Mouse (Mus musculus): Measurements from ENCODE around the gene Maob.

Gene Maob

DNA sequence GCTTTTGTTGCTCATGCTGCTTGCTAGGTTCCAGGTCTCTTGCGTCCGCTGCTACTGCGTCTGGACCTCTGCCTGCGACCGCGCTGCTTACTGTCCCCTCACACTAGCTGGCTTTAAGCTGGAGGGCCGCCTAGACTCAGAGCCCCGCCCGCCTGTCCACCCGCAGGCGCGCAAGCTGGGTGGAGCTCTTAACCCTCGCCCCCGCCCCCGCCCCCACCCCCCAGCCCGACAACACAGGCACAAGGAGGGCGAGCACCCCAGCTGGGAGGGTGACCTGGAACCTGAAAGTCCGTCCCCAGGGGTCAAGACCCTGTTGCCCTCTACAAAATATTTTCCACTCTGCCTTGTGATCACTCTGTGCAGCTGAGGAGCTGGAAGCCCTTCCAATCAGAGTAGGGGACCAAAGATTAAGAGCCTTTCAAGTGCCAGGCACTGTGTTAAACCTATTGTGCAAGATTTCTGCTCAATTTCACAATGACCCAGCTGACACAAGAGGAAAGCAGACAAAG, at the start of gene Maob:
TSS of gene Maob (minus strand) at position 106 of the 509 bp plus-strand sequence.
- no peak for ATAC-seq (ENCODE audit: low TSS enrichment)

DNA sequence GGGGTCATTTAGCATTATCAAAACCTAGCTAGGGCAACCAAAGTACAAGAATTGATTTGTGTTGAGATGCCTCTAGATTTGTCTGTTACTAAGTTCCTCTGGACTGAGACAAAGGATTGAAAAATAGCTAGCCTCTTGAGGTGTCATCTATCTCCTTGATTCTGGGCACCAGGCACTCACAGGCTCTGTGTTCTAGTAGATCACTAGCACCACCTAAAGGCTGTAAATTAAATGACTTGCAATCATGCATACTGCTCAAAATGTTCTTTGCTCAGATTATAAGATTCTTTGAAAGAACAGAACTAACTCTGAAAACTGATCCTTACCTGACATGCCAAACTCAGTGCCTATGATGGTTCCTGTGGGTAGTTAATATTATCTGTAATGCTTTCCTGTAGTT, 43.1 kb upstream of the Maob start:
- peak; percentile 62; the same call in 1 of the 2 replicates for ATAC-seq (ENCODE audit: low TSS enrichment)

DNA sequence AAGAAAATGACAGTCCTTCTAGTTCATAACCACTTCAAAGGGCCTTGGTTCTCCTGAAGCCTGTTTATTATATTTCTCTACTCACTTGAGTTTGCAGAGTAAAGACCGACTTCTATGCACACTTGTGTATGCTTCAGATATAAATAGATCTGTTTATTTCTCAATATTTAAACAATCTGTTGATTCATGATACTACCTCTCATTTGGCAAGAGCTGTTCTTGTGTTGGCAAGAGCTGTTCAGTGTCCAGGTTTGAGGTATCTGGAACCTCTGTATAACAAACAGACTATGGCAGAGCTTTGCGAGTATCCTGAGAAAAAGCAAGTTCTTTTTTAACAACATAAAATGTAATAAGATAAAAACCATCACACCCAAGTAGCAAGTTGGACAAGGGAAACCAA, 28.9 kb upstream of the Maob start:
- ATAC-seq (ENCODE audit: low TSS enrichment) = no peak

DNA sequence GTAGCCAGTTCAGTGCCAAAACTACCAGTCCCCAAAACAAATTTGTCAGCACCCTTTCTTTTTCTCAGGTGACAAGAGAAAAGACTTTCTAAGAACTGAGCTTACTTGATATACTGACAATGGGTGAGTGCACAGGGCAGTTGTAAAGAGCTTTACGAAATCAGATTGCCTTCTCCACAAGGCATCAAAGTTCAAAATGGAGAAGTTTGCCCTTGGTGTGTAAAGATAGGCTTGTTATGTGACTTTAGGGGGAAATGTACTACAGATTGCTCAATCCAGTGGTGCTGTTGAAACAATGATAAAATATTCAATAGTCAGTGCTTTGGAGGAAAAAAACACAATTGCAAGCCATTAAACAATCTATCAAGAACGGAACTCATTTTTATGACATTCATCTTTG, 24.3 kb upstream of the Maob start:
- no peak for ATAC-seq (ENCODE audit: low TSS enrichment)

DNA sequence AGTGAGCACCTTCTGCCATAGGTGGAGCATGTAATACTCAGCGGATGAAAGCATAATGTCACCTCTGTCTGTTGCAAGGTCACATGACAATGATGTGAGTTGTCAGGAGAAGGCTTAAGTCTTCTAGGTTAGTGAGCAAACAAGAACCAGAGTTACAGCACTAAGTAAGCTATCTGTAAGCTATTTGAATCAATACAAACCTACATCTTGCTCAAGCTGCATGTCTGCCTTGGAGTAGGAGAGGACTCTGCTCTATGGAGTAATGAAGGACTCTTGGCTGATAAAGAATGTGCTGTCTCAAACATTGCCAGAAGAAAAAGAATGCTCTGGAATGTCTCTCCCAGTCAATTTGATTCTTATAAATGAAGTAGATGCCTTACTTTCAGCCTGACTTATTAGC, 20.1 kb upstream of the Maob start:
- ATAC-seq (ENCODE audit: low TSS enrichment) = no peak

DNA sequence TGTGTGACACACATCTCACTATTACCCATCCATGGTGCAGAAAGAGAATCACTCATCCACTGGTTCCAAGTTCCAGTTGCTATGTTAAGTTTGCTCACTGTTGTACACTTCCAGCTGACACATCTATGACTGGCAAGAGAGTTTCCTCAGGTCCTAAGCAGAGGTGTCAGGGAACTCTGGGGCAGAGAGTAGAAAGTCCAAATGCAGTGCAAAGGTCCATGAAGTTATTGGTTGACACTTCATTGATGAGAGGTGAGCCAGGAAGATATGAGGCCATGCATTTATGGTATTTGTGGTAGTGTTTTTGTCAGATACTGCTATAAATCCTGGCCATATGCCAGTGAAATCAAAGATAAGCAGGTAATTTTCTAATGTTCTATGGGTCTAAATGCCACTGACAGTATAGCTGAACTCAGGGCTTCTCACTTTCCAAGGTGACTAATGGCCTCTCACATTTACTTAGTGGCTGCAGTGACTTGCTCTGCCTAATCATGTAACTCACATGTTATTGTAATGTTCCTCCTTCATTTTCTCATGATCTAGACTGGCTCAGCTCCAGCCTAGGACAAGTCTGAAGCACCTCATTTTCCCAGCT, 19.4 kb upstream of the Maob start:
- no peak for ATAC-seq (ENCODE audit: low TSS enrichment)

DNA sequence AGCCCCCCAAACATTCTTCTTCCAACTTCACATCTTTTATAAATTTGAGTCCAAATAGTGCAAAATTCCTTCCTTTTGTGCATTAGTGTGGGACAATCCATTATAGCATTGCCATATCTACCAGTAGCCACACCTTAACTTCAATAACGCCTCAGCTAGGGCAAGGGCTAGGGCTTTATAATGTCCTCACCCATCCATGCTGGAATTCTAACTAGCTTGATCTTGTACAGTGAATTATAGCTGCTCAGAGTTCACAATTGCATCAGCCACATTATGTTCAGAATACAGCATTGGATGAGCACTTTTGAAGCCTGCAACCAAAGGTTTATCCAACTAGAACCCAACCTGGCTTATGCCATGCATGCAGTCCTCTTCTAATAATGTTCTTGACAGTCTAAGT, 8.9 kb upstream of the Maob start:
- ATAC-seq (ENCODE audit: low TSS enrichment) = no peak

DNA sequence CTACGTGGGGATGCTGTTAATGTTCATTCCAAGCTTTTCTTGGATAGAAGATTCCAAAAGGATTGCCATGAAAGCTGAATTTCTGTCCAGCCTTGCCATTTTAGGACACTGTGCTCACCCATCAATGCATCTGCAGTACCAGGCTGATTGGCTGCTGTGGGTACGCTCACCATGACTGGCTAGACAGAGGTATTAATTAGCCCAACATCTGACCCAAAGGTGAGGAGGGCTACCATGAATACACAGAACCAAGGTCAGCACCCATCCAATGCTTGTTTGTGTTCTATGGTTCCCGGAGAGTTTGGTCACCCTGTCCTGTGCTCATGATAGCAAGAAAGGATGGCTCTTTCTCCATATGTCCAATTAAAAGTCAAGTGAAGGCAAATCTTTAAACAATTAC, 1.2 kb downstream of the Maob start:
- ATAC-seq (ENCODE audit: low TSS enrichment) = no peak

DNA sequence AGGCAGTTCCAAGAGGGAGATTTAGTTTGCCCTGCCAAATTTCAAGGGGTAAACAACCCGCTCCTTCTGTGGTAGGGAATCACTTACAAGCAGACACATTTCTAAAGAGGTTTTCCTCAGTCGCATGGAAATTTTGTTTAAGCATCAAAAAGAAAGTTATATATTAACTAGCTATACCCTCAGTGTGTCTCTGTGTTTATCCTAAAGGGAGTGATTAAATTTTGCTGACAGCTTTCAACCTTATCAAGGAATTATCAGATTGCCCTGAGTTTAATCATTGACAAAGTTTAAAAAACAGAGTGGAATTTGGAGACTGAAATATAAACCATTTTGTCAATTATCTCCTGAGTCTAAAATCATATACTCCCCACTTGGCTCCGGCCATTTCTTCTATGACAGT, 5.1 kb downstream of the Maob start:
- ATAC-seq (ENCODE audit: low TSS enrichment) = no peak

DNA sequence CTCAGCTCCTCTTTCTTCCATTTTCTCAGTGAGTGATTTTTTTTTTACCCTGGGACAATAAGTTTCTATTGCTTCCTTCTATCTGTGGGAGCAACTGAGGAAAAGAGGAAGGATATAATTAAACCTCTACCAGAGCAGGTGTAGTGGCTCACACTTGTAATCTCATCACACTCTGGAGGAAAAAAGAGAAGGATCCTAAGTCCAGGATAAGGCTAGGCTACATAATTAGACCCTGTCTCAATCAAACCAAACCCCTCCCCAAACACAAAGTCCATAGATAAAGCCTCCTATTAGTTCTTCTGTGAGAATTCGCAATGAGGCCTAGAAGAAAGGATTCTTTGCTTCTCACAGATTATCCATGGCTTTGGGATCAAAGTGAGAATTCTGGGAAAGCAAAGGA, 49.7 kb downstream of the Maob start:
- no peak for ATAC-seq (ENCODE audit: low TSS enrichment)

DNA sequence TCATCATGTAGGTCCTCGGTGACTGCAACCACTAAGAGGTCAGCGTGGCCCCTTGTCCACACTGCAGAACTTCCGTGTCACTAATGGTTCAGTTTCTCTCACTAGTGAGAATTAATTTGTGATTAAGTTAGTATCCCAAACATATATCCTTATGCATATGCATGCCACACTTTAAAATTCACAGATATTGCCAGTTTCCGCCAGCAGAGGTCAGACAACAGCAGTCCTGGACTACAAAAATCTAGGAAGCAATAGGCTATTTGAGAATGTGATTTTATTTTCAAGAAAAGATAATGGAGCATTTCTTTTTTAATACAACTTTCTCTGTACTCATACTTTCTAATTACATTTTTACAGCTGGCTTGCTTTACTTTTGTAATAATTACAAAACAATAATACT, 51.0 kb downstream of the Maob start:
- no peak; the same call in 1 of the 2 replicates for ATAC-seq (ENCODE audit: low TSS enrichment)

DNA sequence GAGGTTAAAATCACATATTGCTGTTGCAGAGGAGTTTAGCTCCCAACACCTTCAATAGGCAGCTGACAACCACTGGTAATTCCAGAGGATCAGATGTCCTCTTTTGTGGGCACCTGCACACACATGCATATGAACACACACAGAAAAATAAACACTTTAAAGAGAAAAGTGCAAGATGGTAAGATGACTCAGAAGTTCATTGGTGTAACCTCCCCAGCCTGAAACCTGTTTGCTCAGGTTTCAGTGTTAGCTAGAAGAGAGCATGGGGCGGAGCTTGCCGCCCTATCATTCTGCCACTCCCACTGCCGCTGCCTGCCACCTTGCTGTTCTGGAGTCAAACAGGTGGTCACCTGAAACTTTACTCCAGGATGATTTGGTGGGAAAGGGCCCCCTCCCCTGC, 55.7 kb downstream of the Maob start:
- no peak for ATAC-seq (ENCODE audit: low TSS enrichment)

DNA sequence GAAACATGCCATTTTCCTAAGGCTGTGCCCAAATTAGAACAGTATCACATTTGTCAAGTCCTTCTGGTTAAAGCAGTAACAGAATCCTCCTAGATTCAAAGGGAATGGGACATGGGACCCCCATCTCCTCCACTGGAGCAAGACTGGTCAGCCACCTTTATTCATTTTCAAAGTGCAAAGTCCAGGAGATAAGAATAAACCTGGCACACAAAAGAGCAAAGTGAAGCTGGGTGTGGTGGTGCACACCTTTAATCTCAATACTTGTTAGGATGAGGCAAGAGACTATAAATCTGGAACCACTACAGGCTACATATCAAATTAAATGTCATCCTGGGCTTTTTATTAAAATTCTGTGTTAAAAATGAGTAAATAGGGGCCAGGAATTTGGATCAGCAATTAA, 62.4 kb downstream of the Maob start:
- ATAC-seq (ENCODE audit: low TSS enrichment) = no peak

DNA sequence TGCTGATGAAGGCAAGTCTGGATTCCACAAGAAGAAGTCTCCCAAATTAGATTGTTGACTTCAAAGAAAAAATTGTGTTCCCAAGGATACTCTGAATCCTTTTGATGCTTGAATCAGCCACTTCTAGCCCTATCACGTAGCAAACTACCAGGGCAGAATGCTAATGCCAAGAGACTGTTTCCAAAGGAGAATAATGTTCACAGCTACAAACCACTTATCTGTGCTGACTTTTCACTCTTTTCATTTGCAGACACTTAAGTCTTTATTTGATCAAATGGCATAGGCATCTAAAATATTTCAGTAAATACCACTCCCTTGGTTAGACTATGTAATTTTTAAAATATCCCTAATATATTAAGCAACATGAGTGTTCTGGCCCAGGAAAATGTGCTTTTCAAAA, 68.2 kb downstream of the Maob start:
- ATAC-seq (ENCODE audit: low TSS enrichment) = no peak

DNA sequence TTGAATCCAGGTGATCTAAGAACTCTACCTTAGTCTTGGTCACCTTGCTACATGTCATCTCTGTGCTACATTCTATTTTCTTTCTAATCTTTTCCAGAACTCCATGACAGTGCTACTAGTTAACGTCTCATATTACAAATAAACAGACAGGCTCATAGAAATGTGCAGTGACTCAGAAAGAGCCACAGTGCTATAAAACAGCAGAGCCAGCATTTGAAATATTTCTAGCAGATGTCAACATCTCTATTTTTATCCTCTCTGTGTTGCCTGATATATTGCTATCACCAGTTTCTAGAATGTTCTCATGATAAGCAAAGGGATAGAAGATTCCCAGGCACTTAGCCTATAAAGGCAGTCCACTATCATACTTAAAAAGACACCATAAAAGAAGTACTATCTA, 103.1 kb downstream of the Maob start:
- no peak for ATAC-seq (ENCODE audit: low TSS enrichment)

DNA sequence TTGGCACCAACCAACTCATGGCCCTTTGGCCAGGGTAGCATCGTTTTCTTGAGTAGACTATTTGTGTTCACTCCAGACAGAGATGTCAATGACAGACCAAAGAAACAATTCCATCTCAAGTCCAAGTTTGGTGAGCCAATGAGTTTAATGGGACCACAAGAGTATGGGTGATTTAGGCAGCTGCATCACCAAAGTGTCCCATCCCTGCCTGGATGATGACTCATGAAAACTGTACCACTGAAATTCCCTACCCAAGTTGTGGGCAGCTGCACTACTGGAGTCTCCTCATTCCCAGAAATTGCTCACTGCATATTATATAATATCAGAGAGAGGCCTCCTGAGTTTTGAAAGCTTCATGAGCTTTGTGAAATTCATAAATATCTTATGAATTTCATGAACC, 111.1 kb downstream of the Maob start:
- 0 out of 2 replicates have a peak, but pooled peaks have one; percentile 16 for ATAC-seq (ENCODE audit: low TSS enrichment)
